Mouse (Mus musculus): ENCODE data around the gene Plekhg1.

DNA sequence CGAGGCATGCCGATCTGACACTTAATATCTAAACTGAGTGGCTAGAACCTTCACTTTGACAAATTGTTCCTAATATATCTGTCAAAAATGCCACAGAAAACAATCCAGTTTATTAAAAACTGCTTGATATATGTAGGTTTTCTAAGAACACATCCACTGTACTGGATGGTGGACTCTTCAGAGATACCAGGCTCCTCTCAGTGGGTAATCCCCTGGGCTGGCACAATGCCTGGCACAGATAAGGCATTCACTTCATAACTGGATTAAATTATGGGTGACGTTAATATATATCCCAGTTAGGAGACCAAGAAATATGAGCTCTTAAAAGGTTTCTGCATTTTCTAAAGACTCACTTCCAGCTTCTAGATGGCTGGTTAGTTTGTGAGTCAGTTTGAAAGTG lies 53.7 kb downstream of the Plekhg1 start:
- TF ChIP-seq HCFC1 (IDR thresholded peaks at IDR 0.05; ENCODE audit: low read depth, low read length) (no peak), ZKSCAN1 (IDR thresholded peaks at IDR 0.05; ENCODE audit: borderline replicate concordance, low read depth, low read length) (no peak), CHD1 (IDR thresholded peaks at IDR 0.05; ENCODE audit: low read depth, low read length) (no peak), CTCF (conservative IDR thresholded peaks at IDR 0.05 in 1 of 2, IDR thresholded peaks at IDR 0.05 in 1 of 2; ENCODE audit: low read depth in 2 of 2, low read length in 2 of 2) (no peak), SMC3 (IDR thresholded peaks at IDR 0.05; ENCODE audit: low read depth, low read length) (no peak), TBP (conservative IDR thresholded peaks at IDR 0.05; ENCODE audit: low read depth, low read length) (no peak), POLR2A (IDR thresholded peaks at IDR 0.05; ENCODE audit: low read depth, low read length) (no peak), CHD2 (IDR thresholded peaks at IDR 0.05; ENCODE audit: low read length) (no peak), UBTF (IDR thresholded peaks at IDR 0.05; ENCODE audit: low read depth, low read length) (no peak), GABPA (IDR thresholded peaks at IDR 0.05; ENCODE audit: insufficient replicate concordance, low read depth, low read length) (no peak)
